Mouse (Mus musculus): ENCODE data around the gene Msln.

DNA sequence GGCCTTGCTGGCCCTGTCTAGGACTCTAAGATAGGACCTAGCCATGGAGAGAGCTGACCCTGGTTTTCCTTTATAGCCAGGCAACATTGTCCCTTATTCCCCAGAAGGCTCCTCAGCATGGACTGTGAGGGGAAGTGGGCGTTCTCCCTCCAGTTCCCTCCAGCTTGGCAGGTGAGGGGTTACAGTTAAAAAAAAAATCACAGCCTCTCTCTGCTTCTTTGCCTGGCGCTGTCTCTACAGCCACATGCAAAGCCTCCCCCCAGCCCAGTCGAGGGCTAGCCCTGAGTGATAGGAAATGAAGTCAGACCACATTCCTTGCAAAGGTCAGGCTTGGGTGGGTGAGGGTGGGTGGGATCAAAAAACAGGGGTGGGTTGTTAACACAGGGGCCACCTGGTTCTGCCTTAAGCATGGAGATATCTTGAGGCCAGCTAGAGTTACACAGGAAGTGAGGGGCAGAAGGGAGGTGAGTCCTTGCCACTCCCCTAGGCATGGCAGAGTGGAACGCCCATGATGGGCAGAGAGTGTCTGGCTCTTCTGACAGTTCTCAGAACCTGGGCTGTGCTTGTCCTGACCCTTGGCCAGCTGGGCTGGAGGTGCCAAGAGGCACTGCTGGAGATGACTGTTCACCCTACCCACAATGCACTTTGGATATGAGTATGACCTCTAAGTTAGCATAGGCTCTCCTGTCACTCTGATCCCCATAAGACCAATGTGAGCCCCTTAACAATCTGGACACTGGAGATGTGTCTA is 1.6 kb upstream of the Msln start:
- no peak for TF ChIP-seq POLR2A (IDR thresholded peaks at IDR 0.05; ENCODE audit: low read depth, low read length)
- no peak for TF ChIP-seq CTCF (IDR thresholded peaks at IDR 0.05; ENCODE audit: extremely low read depth, insufficient read depth, insufficient read length, insufficient replicate concordance)
